Mouse (Mus musculus): Measurements from ENCODE around the gene 1700020D05Rik.

DNA sequence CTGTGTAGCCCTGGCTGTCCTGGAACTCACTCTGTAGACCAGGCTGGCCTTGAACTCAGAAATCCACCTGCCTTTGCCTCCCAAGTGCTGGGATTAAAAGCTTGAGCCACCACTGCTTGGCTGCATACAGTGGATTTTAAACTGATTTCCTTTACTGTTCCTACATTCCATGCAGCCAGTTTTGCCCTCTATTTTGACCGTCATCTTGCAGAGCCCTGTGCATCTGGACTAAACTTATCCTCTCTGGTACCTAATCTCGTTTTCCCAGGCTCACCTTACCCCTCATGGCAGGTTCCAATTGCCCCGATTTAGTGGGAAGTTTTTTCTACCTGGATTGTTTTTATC lies 9.4 kb upstream of the 1700020D05Rik start:
- TF ChIP-seq POLR2A (IDR thresholded peaks at IDR 0.05; ENCODE audit: insufficient read depth, low read depth, low read length), result no peak
- no peak for TF ChIP-seq CTCF (IDR thresholded peaks at IDR 0.05)

Data from heart, adult 2 months (tissue).